Mouse (Mus musculus) hindbrain, embryonic 11.5 days (tissue): ENCODE results near the gene Tmem185b. TPM values are rescaled to one million over a fixed set of nuclear protein-coding genes. Genes with fewer than 3 reads are reported as not detected.

Experiments used
- ATAC-seq: fragments of 200-750 bp; cut with Nextera tagmentation; 2 replicates; pipeline ENCODE4 v1.8.0; 2017; ENCODE audit warnings: mild to moderate bottlenecking, moderate TSS enrichment, moderate library complexity; ENCODE audit not compliant: low FRiP score
- DNase-seq: peaks from one replicate; pipeline ENCODE4 v3.0.0-alpha.2; 2015; ENCODE audit warnings: low spot score
- H3K27ac ChIP-seq: fragments of 300-500 bp; sonication (generic); 2 replicates; pipeline ENCODE4 v1.5.1; 2014; ENCODE audit warnings: mild to moderate bottlenecking, low read depth, low read length
- H3K27me3 ChIP-seq: fragments of 300-500 bp; sonication (generic); 2 replicates; pipeline ENCODE4 v1.6.1; 2014; ENCODE audit warnings: mild to moderate bottlenecking, low read length, moderate library complexity, mixed read lengths; ENCODE audit not compliant: control insufficient read depth, insufficient read depth
- H3K36me3 ChIP-seq: fragments of 300-500 bp; sonication (generic); 2 replicates; pipeline ENCODE4 v1.6.1; 2014; ENCODE audit warnings: mild to moderate bottlenecking, low read length, moderate library complexity, mixed read lengths; ENCODE audit not compliant: control insufficient read depth, insufficient read depth
- H3K4me1 ChIP-seq: fragments of 300-500 bp; sonication (generic); replicated peaks from 2 replicates; pipeline ENCODE4 v1.6.1; 2014; ENCODE audit warnings: low read length, mixed read lengths; ENCODE audit not compliant: control insufficient read depth, insufficient read depth
- H3K4me2 ChIP-seq: fragments of 300-500 bp; sonication (generic); replicated peaks from 2 replicates; pipeline ENCODE4 v1.6.1; 2014; ENCODE audit warnings: mild to moderate bottlenecking, low read depth, low read length
- H3K4me3 ChIP-seq: fragments of 300-500 bp; sonication (generic); 2 replicates; pipeline ENCODE4 v1.5.1; 2014; ENCODE audit warnings: low read depth, low read length
- H3K9ac ChIP-seq: fragments of 300-500 bp; sonication (generic); 2 replicates; pipeline ENCODE4 v1.6.1; 2014; ENCODE audit warnings: low read depth, low read length
- H3K9me3 ChIP-seq: fragments of 300-500 bp; sonication (generic); 2 replicates; pipeline ENCODE4 v1.6.1; 2016; ENCODE audit warnings: low read length; ENCODE audit not compliant: control insufficient read depth
- WGBS: fragments of 180-500 bp; shearing (Covaris S2); extraction: QIAGEN DNeasy Blood & Tissue Kit; methylation state at CpG from one replicate; pipeline ENCODE4 v1.1.7; 2014; 5-methylcytosine and 5-hydroxymethylcytosine counted together
- polyA plus RNA-seq: library from polyadenylated mRNA; unstranded; fragments of >200 nt; fragmentation: Nextera tagmentation; extraction: Ambion mirVana; gene quantifications from 2 replicates; pipeline ENCODE4 v1.2.1, GENCODE M21; 2014

Tmem185b gene
- polyA plus RNA-seq, 1 experiment from 2014 or later, result 19.7 TPM

GRCm38 (mm10) chr1:119537651-119538050 lies 11.7 kb downstream of the Tmem185b start:
- no peaks in the 10 kb centered on the region for H3K27me3 ChIP-seq
- DNase-seq (no peak), ATAC-seq (no peak)
- H3K9ac ChIP-seq, result no peak overlapping the region
- H3K9me3 ChIP-seq, result no peaks in the 10 kb centered on the region
- no peaks in the 10 kb centered on the region for H3K36me3 ChIP-seq
- no peak overlapping the region for H3K27ac ChIP-seq
- 88% methylated on average over 6 of the region's 6 CpGs for WGBS
- no peaks in the 10 kb centered on the region for H3K4me1 ChIP-seq
- H3K4me2 ChIP-seq, result no peak overlapping the region
- no peak overlapping the region for H3K4me3 ChIP-seq

GRCm38 (mm10) chr1:119539252-119539651 lies 13.3 kb downstream of the Tmem185b start:
- H3K4me1 ChIP-seq, result no peaks in the 10 kb centered on the region
- no peaks in the 10 kb centered on the region for H3K9me3 ChIP-seq
- H3K4me2 ChIP-seq, result no peak overlapping the region
- H3K27ac ChIP-seq, result no peak overlapping the region
- no peak overlapping the region for H3K4me3 ChIP-seq
- WGBS, result 79% methylated on average over 2 of the region's 2 CpGs
- DNase-seq (no peak), ATAC-seq (no peak)
- no peaks in the 10 kb centered on the region for H3K27me3 ChIP-seq
- no peak overlapping the region for H3K9ac ChIP-seq
- no peaks in the 10 kb centered on the region for H3K36me3 ChIP-seq

DNA sequence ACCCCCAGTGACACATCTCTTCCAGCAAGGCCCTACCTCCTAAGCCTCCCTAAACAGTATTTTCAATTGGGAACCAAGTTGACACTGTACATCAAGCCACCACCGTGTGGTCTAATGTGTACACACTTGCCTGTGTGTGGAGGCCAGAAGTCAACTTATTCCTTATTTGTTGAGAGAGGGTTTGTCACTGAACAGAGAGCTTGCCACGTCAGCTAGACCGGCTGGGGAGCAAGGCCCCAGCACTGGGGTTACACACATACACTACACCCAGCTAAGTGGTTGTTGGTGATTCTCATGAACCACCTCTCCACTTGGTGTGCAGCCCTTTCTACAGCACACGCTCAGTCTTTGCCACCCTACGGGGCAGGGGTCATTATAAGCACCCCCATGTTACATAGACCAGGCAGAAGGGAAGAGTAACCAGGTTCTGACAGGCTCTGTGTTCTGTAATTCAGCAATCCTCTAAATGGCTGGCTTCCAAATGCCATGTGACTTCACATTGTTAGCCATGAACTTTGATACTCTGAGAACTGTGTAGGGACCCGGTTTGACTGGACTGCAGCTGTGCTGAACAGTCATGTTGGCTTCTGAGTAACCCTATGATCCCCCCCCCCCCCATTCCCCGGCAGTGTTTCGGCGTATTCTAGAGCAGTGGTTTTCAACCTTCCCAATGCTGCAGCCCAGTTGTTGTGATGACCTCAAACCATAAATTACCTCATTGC lies 15.0 kb downstream of the Tmem185b start:
- Histone ChIP-seq H3K4me3 (no peak overlapping the region), H3K27ac (no peak overlapping the region), H3K9ac (no peak overlapping the region), H3K9me3 (no peaks in the 10 kb centered on the region), H3K36me3 (no peaks in the 10 kb centered on the region), H3K4me1 (no peaks in the 10 kb centered on the region), H3K4me2 (no peak overlapping the region), H3K27me3 (no peaks in the 10 kb centered on the region)
- ATAC-seq (no peak), DNase-seq (no peak)
- 83% methylated on average over 9 of the region's 9 CpGs for WGBS

GRCm38 (mm10) chr1:119541570-119541969 lies 15.6 kb downstream of the Tmem185b start:
- Histone ChIP-seq H3K9ac (no peak overlapping the region), H3K36me3 (no peaks in the 10 kb centered on the region), H3K4me3 (no peak overlapping the region), H3K9me3 (no peaks in the 10 kb centered on the region), H3K27me3 (no peaks in the 10 kb centered on the region), H3K4me1 (no peaks in the 10 kb centered on the region), H3K4me2 (no peak overlapping the region), H3K27ac (no peak overlapping the region)
- DNase-seq, result no peak
- no peak for ATAC-seq
- 77% methylated on average over 2 of the region's 3 CpGs for WGBS

GRCm38 (mm10) chr1:119543316-119543715 lies 17.4 kb downstream of the Tmem185b start:
- no peak overlapping the region for H3K4me3 ChIP-seq
- H3K9ac ChIP-seq, result no peak overlapping the region
- no peak for ATAC-seq
- no peaks in the 10 kb centered on the region for H3K27me3 ChIP-seq
- no peaks in the 10 kb centered on the region for H3K9me3 ChIP-seq
- 93% methylated on average over 6 of the region's 6 CpGs for WGBS
- no peak overlapping the region for H3K27ac ChIP-seq
- H3K36me3 ChIP-seq, result no peaks in the 10 kb centered on the region
- no peak for DNase-seq
- no peak overlapping the region for H3K4me2 ChIP-seq
- H3K4me1 ChIP-seq, result no peaks in the 10 kb centered on the region

DNA sequence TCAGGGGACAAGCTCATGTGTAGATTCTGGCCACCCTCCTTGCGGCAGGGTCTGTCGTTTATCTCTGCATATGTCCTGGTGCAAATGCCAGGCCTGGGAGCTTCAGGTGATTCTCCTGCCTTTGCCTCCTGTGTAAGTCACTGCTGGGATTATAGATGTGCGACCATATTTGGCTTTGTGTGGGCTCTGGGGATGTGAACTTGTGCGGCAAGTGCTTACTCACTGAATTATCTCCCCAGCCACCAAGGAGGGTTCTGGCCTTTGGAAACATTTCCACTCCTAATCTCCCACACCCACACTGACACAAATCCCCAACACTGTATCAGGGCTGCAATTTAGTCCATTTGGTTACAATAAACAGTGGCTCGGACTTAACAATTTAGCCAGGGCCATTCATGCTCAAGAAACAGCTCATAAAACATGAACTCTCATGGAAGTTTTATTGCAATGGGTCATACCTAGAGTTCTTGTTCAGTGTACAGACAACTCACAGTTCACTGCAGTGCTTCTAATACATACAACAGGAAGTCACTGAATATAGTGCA lies 18.7 kb downstream of the Tmem185b start:
- Histone ChIP-seq H3K4me1 (no peaks in the 10 kb centered on the region), H3K9ac (no peak overlapping the region), H3K36me3 (no peaks in the 10 kb centered on the region), H3K4me3 (no peak overlapping the region), H3K9me3 (no peaks in the 10 kb centered on the region), H3K27me3 (no peaks in the 10 kb centered on the region), H3K4me2 (no peak overlapping the region), H3K27ac (no peak overlapping the region)
- DNase-seq (no peak), ATAC-seq (no peak)
- WGBS, result 94% methylated on average over 5 of the region's 5 CpGs

DNA sequence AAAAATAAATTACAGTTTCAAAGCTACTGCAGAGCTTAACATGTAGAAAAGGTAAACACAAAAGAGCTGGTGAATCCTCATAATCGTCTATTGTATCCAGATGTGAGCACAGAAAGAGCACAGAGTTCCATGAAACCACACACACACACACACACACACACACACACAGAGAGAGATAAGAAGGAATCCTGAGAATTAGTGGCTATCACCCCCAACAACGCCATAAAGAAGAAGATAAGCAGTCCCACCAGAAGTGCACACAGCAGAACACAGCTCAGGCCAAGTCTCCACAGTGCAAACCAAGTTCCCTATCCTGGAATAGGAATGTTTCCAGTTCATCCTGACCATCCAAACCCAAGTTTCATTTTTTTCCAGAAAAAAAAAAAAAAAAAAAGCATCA lies 19.2 kb downstream of the Tmem185b start:
- H3K27ac ChIP-seq, result no peak overlapping the region
- H3K9ac ChIP-seq, result no peak overlapping the region
- no peak for ATAC-seq
- no peaks in the 10 kb centered on the region for H3K36me3 ChIP-seq
- H3K9me3 ChIP-seq, result no peaks in the 10 kb centered on the region
- DNase-seq, result no peak
- H3K4me2 ChIP-seq, result no peak overlapping the region
- no peaks in the 10 kb centered on the region for H3K4me1 ChIP-seq
- WGBS, result 79% methylated on average over 2 of the region's 2 CpGs
- no peak overlapping the region for H3K4me3 ChIP-seq
- no peaks in the 10 kb centered on the region for H3K27me3 ChIP-seq

GRCm38 (mm10) chr1:119545671-119546070 lies 19.7 kb downstream of the Tmem185b start:
- Histone ChIP-seq H3K27me3 (no peaks in the 10 kb centered on the region), H3K27ac (no peak overlapping the region), H3K9me3 (no peaks in the 10 kb centered on the region), H3K9ac (no peak overlapping the region), H3K4me1 (no peaks in the 10 kb centered on the region), H3K4me3 (no peak overlapping the region), H3K36me3 (no peaks in the 10 kb centered on the region), H3K4me2 (no peak overlapping the region)
- ATAC-seq (no peak), DNase-seq (no peak)
- WGBS, result 88% methylated on average over 4 of the region's 4 CpGs

DNA sequence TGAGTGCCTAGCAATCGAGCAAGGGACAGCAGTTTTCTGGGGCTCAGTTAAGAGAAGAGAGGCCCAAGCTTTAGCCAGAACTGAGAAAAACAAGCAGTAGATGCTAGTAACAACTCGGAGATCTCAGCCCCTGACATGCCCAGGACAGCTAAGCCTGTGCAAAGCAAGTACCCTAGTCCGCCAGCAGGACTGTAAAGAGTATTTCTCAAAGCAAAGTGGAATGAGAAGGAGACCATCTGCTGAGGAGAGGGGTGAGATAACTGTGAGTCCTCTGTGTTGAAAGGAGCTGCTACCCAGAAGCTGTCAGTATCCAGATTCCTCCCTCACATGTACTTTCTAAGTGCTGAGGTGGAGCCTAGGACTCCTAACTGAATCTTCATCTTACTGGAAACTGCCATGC lies 20.5 kb downstream of the Tmem185b start:
- Histone ChIP-seq H3K27ac (no peak overlapping the region), H3K4me3 (no peak overlapping the region), H3K4me2 (no peak overlapping the region), H3K36me3 (no peaks in the 10 kb centered on the region), H3K9ac (no peak overlapping the region), H3K9me3 (no peaks in the 10 kb centered on the region), H3K4me1 (no peaks in the 10 kb centered on the region), H3K27me3 (no peaks in the 10 kb centered on the region)
- no peak for DNase-seq
- no peak for ATAC-seq
- 89% methylated on average over 3 of the region's 3 CpGs for WGBS
